Mouse (Mus musculus) monocyte, adult 5-6 weeks (primary cell): ENCODE data around the gene Add2. TPM values are rescaled to one million over a fixed set of nuclear protein-coding genes. Genes with fewer than 3 reads are reported as not detected.

ENCODE experiments used
- ATAC-seq: fragments of 153-309, 156-312 bp; replicated peaks from 2 replicates; pipeline ENCODE4 v1.8.0; 2017; ENCODE audit warnings: mild to moderate bottlenecking; ENCODE audit not compliant: low TSS enrichment, insufficient number of reproducible peaks, severe bottlenecking, poor library complexity, low FRiP score
- total RNA-seq: library from RNA; stranded (forward); fragments of 200-1000, 200-491, 200-594 nt; gene quantifications from 3 replicates; pipeline ENCODE4 v1.2.3, GENCODE M21; 2017

Add2 gene
- total RNA-seq, 1 experiment from 2014 or later = not detected

GRCm38 (mm10) chr6:86038901-86039300 lies 10.4 kb downstream of the Add2 start:
- ATAC-seq = no peak

- ATAC-seq = no peak
These were observed 11.7 kb downstream of the Add2 start for GRCm38 (mm10) chr6:86040140-86040539.

GRCm38 (mm10) chr6:86047510-86047909 lies 19.0 kb downstream of the Add2 start:
- no peak for ATAC-seq

- ATAC-seq = no peak
These were observed 20.0 kb downstream of the Add2 start for GRCm38 (mm10) chr6:86048509-86048908.

- ATAC-seq = no peak
These were observed 22.2 kb downstream of the Add2 start for GRCm38 (mm10) chr6:86050586-86051268.

- no peak for ATAC-seq
These were observed 23.6 kb downstream of the Add2 start for GRCm38 (mm10) chr6:86052032-86052459.

- no peak for ATAC-seq
These were observed 24.1 kb downstream of the Add2 start for GRCm38 (mm10) chr6:86052556-86052955.

- no peak for ATAC-seq
These were observed 24.6 kb downstream of the Add2 start for GRCm38 (mm10) chr6:86053099-86053498.

- no peak for ATAC-seq
These were observed 25.1 kb downstream of the Add2 start for GRCm38 (mm10) chr6:86053594-86053993.

GRCm38 (mm10) chr6:86058475-86058874 lies 30.0 kb downstream of the Add2 start:
- ATAC-seq = no peak

- ATAC-seq = no peak
These were observed 30.8 kb downstream of the Add2 start for GRCm38 (mm10) chr6:86059151-86059853.

GRCm38 (mm10) chr6:86060170-86060569 lies 31.7 kb downstream of the Add2 start:
- no peak for ATAC-seq

- no peak for ATAC-seq
These were observed 33.7 kb downstream of the Add2 start for GRCm38 (mm10) chr6:86062226-86062625.

- ATAC-seq = no peak
These were observed 34.2 kb downstream of the Add2 start for GRCm38 (mm10) chr6:86062684-86063083.

- no peak for ATAC-seq
These were observed 36.0 kb downstream of the Add2 start for GRCm38 (mm10) chr6:86064318-86065016.

- ATAC-seq = no peak
These were observed 38.2 kb downstream of the Add2 start for GRCm38 (mm10) chr6:86066727-86067126.

- ATAC-seq = no peak
These were observed 38.7 kb downstream of the Add2 start for GRCm38 (mm10) chr6:86067145-86067544.

- ATAC-seq = no peak
These were observed 40.5 kb downstream of the Add2 start for GRCm38 (mm10) chr6:86069009-86069408.

GRCm38 (mm10) chr6:86069856-86070255 lies 41.4 kb downstream of the Add2 start:
- ATAC-seq = no peak

GRCm38 (mm10) chr6:86070277-86070676 lies 41.8 kb downstream of the Add2 start:
- ATAC-seq = no peak
